Mouse (Mus musculus) right cerebral cortex, postnatal 36 days (tissue): ENCODE measurements around the gene Tenm3.

Experiments
- DNase-seq, 2 experiments: peaks; one replicate each; pipeline ENCODE4 v3.0.0; 2022; ENCODE audit warnings: low spot score in 2 of 2, mixed read lengths in 1 of 2

Gene Tenm3

DNA sequence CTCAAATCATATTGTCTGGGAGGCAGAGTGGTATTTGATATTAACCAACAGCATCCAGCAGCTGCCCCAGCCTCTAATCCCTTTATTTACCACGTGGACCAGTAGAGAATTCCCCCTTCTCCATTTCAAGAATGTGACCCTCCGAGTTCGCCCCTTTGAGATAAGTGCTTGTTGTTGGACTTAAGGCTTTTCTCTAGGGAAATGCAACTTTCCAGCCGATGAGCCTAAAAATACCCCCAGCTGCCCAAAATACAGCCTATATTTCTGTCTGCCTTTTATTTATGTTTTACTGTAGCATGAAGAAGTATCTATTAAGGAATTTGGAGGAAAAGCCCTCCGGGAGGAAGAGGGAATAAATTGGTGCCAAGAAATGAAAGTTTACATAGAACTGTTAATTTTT, 251.9 kb downstream of the Tenm3 start:
- no peak for DNase-seq

DNA sequence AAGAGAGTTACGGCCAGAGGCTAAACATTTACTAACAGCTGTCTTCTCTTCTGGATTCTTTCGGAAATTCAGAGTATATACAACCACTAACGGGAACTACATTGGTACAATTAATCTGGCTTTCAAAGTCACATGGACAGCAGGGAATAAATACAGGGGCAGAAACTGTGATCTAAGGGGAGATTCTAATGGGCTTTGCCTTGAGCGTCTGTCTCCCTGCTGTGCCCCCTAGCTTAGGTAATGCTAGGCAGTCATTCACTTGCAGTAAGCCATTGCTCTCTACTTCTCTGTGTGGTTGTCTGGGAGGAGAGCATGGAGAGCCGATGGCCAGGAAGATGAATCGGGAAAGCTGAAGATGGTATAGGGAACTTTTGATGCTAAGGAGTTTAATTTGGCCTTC, 264.0 kb downstream of the Tenm3 start:
- no peak for DNase-seq

DNA sequence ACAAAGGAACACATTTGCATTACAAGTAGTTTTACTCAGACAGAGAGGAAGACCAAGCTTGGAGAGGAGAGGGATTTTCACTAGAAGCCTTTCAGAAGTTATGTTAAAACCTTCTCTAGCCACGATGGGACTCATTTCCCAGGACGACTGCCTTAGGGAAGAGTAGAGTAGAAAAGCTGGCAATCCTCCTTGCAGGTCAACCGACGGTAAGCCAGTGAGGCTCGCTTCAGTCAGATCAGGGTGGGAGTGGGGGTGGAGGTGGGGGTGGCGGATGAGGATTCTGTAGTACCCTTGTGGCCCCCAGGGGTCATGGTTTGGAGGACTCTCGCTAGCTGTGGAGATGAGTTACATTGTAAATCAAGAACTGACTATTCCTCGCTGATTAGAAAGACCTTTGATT, 264.6 kb downstream of the Tenm3 start:
- no peak for DNase-seq

DNA sequence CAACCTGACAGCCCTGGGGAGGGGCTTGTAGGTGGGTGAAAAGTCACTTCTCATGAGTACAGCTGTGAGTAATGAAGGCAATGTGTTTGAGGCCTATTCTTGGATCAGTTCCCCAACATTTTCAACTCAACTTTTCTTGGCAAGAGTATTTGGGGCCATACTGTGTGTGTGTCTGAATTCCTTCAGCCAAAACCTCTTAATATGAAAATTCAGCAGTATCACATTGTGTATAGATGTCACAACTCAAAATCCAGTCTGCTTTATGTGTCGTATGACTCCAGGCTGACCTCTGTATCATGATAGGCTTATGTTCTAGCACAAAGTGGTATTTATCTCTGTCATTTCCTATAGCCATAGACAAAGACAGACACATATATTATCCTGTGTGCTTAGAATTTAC, 270.8 kb downstream of the Tenm3 start:
- DNase-seq = no peak

DNA sequence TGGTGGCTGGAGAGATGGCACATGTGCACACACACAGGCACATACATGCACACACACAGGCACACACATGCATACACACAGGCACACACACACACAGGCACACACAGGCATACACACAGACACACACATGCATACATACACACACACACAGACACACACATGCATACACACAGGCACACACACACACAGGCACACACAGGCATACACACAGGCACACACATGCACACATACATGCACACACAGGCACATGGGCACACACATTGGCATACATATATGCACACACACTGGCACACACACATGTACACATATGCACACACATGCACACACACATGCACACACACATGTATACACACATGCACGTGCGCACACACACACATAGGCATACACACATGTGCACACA, 271.4 kb downstream of the Tenm3 start:
- no peak for DNase-seq

DNA sequence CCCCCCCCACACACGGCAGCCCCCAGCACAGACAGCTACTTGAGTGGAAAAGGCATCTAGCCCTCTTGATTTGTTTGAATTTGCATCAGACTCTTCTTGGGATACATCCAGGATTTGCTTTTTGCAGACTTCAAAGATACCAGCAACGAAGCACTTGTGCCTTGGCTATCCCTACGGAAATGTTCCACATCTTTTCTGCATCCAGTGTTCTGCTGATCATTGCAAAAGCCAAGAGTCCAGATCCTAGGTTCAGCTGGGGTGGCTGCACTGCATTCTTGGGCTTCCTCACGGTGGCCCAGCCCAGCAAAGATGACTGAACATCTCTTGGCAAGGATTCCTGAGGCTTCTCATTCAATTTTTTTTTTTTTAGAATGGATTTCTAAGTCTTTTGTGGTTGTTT, 275.1 kb downstream of the Tenm3 start:
- DNase-seq = no peak

DNA sequence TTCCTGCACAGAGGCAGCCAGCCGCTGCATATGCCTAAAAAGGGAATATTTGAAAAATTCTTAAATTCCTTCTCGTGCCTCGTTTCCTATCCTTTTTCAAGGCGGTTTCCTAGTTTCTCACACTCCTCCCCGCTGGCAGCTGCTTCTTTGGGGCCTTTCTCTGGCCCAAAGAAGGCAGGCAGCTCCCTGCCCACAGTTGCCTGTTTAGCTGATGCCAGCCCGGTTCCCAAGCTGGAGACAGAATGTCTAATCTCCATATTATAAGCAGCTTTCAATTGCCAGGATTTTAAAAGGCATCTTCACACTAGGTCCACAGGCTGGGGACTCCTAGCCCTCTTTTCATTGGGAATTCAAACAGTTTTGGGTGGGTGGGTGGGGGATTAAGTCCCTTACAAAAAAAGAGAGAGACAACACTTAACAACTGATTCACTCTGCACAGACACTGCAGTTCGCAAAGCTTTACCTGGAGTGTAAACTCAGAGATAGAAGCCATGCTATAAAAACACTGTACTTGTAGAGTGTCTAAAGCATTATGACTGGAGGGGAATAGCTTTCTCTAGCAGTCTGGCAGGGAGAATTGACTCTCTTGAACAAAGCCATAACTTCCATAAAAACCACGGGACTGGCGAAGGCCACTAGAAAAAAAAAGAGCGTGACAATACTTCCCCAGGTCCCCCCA, 275.7 kb downstream of the Tenm3 start:
- DNase-seq = peak in 1 of 2 experiments; percentile 28

DNA sequence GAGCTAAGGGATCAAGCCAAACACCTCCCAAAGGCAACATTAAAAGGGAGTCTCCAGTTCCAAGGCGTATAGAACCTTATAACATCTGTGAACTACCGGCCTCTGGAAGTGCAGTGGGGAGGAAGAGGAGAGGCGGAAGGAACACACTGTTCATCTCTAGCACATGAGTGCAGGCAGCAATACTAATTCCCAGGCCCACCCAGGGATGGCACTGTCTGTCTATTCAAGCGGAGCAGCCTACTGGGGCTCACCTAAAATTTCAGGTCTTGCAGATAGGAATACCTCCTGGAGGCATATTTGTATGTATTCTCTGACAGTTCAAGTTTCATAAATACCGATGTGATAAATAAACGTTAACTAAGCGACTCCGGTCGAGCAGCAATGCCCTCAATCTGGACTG, 283.5 kb downstream of the Tenm3 start:
- no peak for DNase-seq

DNA sequence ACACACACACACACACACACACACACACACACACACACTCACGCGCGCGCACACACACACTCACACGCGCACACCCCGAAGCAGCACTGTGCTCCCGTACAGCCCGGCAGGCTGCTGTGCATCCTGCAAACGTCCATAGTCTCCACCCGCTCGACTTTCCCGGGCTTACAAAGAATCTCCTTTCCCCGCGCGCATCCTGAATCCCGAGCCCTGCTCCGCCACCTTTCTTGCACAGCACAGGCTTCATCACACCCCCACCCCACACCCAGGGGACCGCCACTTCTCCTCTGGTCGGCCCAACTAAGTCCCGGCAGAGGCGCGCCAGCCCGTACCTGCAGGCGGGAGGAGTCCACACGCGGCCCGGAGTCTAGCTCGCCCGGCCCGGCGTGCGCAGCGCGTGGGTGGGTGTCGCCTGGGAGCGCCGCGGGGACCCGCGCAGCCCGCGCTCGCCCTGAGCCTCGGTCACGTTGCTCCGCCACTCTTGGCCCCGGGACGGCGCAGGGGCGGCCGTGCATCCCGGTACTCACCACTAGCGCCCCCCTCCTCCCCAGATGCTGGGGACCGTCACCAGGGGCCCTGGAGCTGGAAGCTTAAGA, 288.1 kb downstream of the Tenm3 start:
- peak; percentile 51 to 57 for DNase-seq

DNA sequence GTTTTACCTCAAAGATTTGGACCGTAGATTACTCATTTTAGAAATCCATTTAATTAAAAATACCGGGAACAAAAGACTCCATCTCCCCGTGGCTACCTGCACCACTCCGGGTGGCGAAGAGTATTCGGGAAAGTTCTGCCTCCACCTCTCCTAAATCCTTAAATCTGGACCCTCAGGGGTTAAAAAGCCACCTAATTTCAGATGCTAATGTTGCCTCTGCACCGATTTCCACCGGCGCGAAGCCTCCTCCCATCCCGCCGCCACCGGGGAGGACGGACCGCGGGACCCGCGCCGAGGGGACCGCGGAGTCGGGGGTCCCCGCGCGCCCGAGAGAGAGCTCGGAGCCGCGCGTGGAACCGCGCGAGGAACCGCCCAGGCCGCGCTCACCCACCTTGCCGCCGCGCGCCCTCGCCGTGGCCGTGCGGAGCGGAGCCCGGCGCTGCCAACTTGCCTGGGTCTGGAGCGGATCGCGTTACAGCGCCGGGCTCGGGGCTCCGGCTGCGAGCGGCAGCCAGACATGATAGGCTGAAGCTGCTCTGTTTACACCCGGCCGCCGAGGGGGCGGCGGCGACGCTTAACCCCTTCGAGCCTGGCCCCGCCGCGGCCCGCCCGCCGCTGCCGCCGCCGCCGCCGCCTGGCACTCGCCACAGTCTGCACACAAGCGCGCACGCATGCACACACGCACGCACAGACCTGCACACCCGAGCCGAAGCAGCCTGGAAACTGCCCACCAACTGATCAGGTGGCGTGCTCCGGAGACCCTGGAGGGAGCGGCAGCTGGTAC, 288.8 kb downstream of the Tenm3 start:
- DNase-seq = peak; percentile 38 to 66

DNA sequence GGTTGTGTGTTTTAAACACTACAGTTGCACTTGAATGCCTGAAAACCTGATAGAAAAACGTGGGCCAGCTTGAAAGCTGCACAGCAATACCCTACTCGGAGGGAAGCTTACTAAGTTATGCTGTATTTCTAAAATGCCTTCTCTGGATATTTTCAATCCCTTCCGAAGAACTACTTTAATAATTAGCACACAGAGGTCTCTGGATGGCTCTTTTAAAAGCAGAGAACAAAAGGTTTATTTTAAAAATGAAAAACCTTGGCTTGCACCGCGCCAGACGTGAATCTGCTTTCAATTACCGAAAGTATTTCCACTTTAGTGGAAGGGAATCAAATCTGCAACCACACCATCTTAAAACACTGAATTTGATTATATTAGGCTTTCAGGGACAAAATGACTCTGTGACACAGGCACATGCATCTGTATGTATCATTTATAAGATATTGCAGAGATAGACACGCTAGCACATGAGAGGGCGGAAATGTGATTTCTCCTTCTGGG, 289.9 kb downstream of the Tenm3 start:
- DNase-seq = no peak

DNA sequence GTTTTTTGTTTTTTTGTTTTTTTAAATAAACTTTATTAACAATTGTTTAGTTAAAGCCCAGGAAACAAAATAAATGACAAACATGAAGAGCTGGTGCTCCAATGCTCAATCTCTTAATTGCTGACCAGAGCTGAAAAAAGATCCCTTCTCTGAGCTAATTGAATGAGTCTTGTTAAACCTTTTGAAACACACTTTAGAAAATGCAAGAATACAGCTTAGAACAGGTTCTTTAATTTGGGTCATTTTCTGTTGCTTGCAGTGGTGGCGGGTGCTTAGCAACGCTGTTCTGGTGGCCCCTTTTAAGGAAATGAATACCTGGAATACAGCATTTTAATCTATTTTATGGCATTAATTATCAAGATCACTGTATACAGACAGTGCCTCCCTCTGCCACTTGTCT, 291.4 kb downstream of the Tenm3 start:
- no peak for DNase-seq

DNA sequence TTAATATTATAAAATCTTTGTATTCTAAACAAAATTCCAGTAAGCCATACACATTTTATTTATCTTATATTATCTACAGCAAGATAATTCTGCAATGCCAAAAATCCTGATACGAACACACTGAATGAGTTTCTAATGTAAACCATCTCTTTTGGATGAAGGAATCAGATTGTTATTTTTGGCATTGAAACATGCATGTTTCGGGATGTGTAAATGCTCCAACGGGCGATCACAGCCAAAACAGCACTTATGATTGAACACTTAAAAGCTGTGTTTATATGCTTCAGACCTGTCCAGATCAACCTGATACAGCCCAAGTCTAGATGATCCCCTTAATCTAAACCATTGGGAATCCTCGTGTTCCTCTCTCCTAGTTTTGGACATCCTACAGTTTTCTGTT, 292.4 kb downstream of the Tenm3 start:
- DNase-seq = no peak

DNA sequence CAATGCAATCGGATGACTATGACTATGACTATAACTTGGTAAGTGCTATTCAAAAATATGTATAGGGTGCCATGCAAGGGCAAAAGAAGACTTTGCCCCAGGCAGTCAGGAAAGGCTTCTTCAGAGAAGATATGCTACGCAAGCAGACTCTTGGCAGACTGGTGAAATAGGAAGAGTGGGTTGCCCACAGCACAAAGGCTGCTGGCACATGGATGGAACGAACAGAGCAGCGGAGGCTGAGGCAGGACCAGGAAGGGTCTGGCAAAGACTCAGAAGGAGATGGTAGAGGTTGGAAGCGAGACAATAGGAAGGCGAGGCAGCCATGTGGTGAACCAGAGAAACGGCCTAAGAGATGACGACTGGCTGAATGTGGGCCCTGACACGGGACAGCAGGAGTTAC, 294.8 kb downstream of the Tenm3 start:
- DNase-seq = no peak

DNA sequence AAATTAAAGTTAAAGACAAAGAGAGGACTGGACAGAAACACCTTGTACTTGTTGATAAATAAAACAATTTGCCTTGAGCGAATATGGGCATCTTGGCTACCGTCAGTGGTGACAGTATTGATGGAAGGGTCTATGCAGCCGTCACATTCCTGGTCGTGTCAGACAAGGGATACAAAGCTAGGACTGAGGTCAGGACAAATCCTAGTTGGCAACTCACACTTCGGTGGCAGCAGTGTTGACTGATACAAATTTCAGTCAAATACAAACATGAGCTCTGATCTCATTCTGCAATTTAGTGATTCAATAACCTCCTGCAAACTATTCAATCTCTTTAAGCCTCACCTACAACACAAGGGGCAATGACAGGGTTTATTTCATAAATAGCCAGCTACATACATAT, 298.1 kb downstream of the Tenm3 start:
- no peak for DNase-seq

DNA sequence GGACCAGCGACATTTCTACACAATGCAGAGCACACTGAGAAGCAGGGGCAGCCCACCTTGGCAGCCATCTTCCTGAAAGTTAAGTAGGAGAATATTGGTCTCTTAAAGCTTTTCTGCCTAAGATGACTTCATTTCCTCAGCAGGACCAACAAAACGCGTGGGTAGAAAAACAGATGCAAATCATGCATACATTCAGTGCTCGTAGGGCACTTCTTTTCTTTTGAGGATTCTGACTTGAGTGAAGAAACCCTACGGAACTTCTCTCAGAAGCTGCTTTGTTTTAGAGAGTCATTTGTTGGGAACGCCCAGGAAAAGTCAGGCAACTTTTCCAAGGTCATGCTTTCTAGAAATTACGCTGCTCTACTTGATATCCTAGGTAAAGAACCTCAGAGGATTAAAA, 298.9 kb downstream of the Tenm3 start:
- DNase-seq = no peak

DNA sequence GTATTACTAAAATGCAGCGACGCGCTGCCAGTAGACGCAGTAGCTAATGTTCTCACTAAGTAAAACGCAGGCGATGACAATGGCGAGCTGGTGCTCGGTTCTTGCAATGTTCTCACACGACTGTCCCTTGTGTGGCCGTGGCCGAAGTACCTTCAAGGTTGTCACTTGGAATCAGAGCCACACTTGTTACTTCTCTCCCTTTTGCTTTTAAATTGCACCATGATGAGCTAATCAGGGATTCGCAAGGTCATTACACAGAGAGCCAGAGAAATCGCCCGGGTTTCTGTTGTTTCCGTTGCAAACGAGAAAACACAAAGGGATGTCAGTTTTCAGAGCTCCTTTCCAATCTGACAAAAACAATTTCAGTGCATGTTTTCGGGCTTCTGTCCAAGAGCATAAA, 301.6 kb downstream of the Tenm3 start:
- DNase-seq = no peak

DNA sequence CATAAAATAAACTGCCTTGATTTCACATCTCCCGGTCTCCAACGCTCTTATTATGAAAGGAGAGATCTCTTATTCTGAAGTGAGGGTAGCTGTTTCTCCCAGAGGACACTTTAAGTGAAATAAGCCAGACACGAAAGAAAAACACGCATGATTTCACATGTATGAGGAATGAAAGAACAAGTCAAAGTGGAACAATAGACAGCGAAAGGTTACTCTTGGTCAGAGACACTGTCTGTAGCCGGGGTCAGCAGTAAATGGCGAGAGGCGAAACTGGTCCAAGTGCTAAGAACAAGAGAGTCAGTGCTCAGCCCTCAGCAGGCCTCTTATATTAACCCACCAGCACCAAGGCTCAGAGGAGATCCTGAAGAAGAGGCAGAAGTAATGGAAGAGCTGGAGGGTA, 302.9 kb downstream of the Tenm3 start:
- DNase-seq = no peak

DNA sequence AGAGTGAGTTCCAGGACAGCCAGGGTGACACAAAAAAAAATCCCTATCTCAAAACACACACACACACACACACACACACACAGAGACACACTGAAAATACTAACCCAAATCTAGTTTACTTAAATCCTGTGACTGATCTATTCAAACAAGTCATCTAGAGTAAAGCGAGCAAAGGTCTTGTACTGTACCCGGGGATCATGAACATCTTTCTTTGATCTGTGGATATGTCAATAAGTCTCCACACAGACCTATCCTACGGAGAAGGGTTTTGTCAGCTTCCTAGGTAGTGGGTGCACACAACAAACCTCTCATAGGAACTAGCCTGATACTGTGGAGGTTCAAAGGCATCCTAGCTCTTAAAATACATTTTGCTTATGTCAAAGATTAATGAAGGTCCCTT, 307.9 kb downstream of the Tenm3 start:
- DNase-seq = no peak

DNA sequence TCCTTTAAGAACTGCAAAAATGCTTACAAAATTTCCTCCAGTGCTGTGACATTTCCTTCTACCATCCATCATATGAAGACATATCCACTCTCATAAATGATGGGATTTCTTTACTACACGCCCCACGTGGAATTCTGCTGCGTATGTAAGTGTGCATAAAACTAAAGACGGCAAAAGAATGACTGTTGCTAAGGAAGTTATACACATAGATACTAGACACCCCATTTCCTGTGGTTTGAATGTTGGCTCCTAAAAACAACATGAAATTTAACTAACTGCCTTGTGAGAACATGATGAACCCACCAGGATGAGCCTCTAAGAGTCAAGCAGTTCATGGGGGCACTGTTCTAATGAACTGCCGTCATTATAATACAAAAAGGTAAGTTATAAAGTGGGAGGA, 312.0 kb downstream of the Tenm3 start:
- no peak for DNase-seq

DNA sequence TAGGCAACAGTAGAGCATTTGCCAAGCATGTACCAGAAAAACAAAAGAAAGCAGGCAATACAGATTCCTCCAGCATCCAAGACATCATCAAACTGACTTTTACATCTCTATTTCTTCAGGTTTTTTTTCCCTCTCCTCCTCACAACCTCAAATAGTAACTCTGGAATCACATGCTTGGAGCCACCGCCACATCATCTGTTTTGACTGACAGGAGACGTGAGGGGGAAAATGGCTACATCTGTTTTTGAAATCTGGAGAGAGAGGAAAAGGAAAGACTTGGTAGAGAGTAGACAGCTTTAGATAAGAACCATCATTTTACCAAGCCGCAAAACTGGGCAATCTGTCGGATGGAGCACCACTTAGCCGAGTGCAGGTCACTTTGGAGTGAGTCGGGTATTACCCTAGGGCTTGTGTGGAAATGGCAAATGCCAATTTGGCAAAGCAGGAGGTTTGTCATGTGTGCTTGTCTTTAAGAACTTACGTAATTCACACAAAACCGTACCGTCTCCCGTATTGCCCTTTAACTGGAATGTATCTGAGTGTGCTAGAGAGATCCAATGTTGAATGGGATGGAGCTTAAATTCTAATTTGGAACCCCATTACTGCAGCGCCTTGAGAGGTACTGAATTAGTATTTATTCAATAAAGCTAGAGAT, 312.7 kb downstream of the Tenm3 start:
- DNase-seq = no peak

DNA sequence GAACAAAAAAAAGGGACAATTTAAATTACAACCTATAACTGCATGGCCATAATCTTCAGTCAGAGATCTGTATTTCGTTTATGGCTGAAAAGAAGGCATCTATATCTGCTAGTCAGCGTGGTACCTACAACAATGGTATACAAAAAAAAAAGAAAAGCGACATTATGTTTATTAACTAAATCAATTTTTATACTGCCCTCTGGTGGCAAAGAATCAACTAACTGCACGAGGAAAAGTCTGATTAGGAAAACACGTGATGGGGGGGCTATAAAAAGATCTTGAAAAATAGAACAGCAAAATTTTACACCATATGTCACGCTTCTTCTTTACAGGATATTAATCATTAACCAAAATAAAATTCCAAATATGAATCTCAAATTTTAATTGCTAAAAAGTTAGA, 316.3 kb downstream of the Tenm3 start:
- DNase-seq = no peak
